Mouse (Mus musculus) kidney, adult 2 months (tissue): ENCODE results near the gene Prss53.

Experiments used
- CTCF ChIP-seq: fragments of 200-500 bp; conservative IDR thresholded peaks from 2 replicates; pipeline ENCODE4 v1.5.1; 2011; ENCODE audit warnings: low read depth, mild to moderate bottlenecking, control low read depth, low read length, moderate library complexity, mixed read lengths; ENCODE audit not compliant: insufficient read depth, insufficient read length
- POLR2A ChIP-seq: fragments of 200-500 bp; IDR thresholded peaks from one replicate; pipeline ENCODE4 v1.6.1; 2011; ENCODE audit warnings: low read depth, low read length, control low read depth

GRCm38 (mm10) chr7:127921516-127921915 lies 30.7 kb upstream of the Prss53 start:
- TF ChIP-seq CTCF: peak; percentile 70
- TF ChIP-seq POLR2A: no peak
